Mouse (Mus musculus): Measurements from ENCODE around the gene Cygb.

GRCm38 (mm10) chr11:116652330-116653098 lies 1.6 kb downstream of the Cygb start:
- TF ChIP-seq CTCF (IDR thresholded peaks at IDR 0.05; ENCODE audit: borderline replicate concordance, extremely low read depth, insufficient read depth, insufficient read length): no peak
- no peak for TF ChIP-seq POLR2A (IDR thresholded peaks at IDR 0.05; ENCODE audit: borderline replicate concordance, extremely low read depth, insufficient read depth, insufficient read length, poor library complexity, severe bottlenecking)

All from brain, embryonic 14.5 days (tissue).